16 mouse cellular contexts compared by ENCODE assay signal in the genomic region with DNA sequence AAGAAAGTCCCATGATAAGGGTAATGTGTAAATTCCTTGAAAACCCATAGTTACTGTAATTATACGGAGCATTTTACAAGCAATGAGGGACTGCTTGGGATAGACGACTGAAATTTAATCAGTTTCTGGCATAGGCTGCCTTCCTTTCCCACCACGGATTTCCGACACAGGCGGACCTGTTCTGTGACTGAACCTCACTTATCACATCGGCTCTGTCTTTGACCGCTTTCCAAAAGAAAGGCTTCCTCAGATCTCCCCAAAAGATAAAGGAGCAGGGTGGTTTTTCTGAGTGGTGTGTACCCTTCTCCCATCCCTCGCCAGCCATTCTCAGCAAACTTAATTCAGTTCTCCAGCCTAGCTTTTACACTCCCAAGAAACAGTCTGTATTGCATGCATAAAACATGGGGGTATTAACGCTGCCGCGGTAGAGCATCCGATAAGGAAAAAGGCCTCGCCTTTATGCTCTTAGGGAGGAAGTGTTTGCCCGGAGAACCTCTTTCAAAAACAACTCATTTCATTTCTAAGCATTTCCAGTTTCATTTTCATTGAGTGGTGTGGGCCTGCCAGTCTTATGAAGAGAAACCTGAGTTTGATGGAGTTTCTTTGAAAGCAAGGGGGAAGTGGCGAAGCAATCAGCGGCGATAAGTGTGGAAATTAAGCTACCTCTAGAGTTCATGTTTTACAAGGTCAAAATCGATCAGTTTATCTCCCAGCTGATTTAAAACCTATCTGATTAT.
DNase-seq lines count a peak whose midpoint lies in the region; ATAC-seq and TF ChIP-seq lines count a peak whose summit lies in the region.
"Had no signal": no experiment of that assay in that cellular context is flagged by ENCODE, and none has a peak within 500 bp of the region (broad histone marks: within the 10 kb centered on the region; RNA-seq: fewer than 3 reads in every experiment).

No protein-coding gene starts in this region.

- TF ChIP-seq CTCF in intestine, postnatal 0 days (IDR thresholded peaks at IDR 0.05; ENCODE audit: low read depth), result no peak

- H3K4me3 ChIP-seq in hindbrain, embryonic 13.5 days, result no peak overlapping the region
- no peak overlapping the region for H3K4me3 ChIP-seq in hindbrain, embryonic 10.5 days
- no peak overlapping the region for H3K4me3 ChIP-seq in hindbrain, embryonic 14.5 days (replicated peaks; ENCODE audit: low read length)
- H3K4me3 ChIP-seq in midbrain, embryonic 15.5 days, result no peak overlapping the region
- no peak overlapping the region for H3K4me3 ChIP-seq in intestine, postnatal 0 days (ENCODE audit: low read depth, low read length)
- H3K4me3 ChIP-seq: embryonic facial prominence, embryonic 15.5 days had no signal

- no peak overlapping the region for H3K9ac ChIP-seq in hindbrain, embryonic 13.5 days
- H3K9ac ChIP-seq in hindbrain, embryonic 14.5 days, result no peak overlapping the region
- H3K9ac ChIP-seq in midbrain, embryonic 15.5 days, result no peak overlapping the region
- no peak overlapping the region for H3K9ac ChIP-seq in intestine, postnatal 0 days (ENCODE audit: low read depth, low read length)
- H3K9ac ChIP-seq: embryonic facial prominence, embryonic 15.5 days; liver, embryonic 14.5 days had no signal

- H3K27ac ChIP-seq in hindbrain, embryonic 13.5 days, result no peak overlapping the region
- H3K27ac ChIP-seq in hindbrain, embryonic 10.5 days, result no peak overlapping the region
- H3K27ac ChIP-seq in hindbrain, embryonic 14.5 days, result no peak overlapping the region
- H3K27ac ChIP-seq in midbrain, embryonic 15.5 days, result 0 out of 2 replicates have a peak overlapping the region, but pooled peaks have one; percentile 34
- no peak overlapping the region for H3K27ac ChIP-seq in intestine, postnatal 0 days (ENCODE audit: low read depth, low read length)
- H3K27ac ChIP-seq: embryonic facial prominence, embryonic 15.5 days; liver, embryonic 14.5 days had no signal

- 52% methylated on average over 18 of the region's 18 CpGs for WGBS in hindbrain, embryonic 13.5 days
- 77% methylated on average over 18 of the region's 18 CpGs for WGBS in hindbrain, embryonic 10.5 days
- WGBS in hindbrain, embryonic 14.5 days, result 52% methylated on average over 18 of the region's 18 CpGs
- 38% methylated on average over 18 of the region's 18 CpGs for WGBS in midbrain, embryonic 15.5 days
- WGBS in intestine, postnatal 0 days, result 67% methylated on average over 18 of the region's 18 CpGs

- H3K9me3 ChIP-seq in hindbrain, embryonic 13.5 days, result no peaks in the 10 kb centered on the region
- H3K9me3 ChIP-seq in hindbrain, embryonic 10.5 days, result no peaks in the 10 kb centered on the region
- H3K9me3 ChIP-seq in hindbrain, embryonic 14.5 days (ENCODE audit: control insufficient read depth, low read length), result no peaks in the 10 kb centered on the region
- H3K9me3 ChIP-seq in midbrain, embryonic 15.5 days, result no peaks in the 10 kb centered on the region
- no peaks in the 10 kb centered on the region for H3K9me3 ChIP-seq in intestine, postnatal 0 days (ENCODE audit: control insufficient read depth)
- H3K9me3 ChIP-seq: embryonic facial prominence, embryonic 15.5 days had no signal

- 0 out of 2 replicates have a peak overlapping the region, but pooled peaks have one; percentile 13 for H3K4me2 ChIP-seq in hindbrain, embryonic 13.5 days
- H3K4me2 ChIP-seq in hindbrain, embryonic 14.5 days (replicated peaks), result peak overlapping the region; percentile 24
- H3K4me2 ChIP-seq in midbrain, embryonic 15.5 days, result peak overlapping the region; percentile 34
- H3K4me2 ChIP-seq in intestine, postnatal 0 days (replicated peaks; ENCODE audit: low read depth), result no peak overlapping the region
- H3K4me2 ChIP-seq: embryonic facial prominence, embryonic 15.5 days had no signal

- ATAC-seq in hindbrain, embryonic 13.5 days (ENCODE audit: low FRiP score), result no peak
- peak; percentile 49 for ATAC-seq in activated CD4-positive, CD25-positive, alpha-beta regulatory T cell, adult 4 months
- ATAC-seq in hindbrain, embryonic 14.5 days (ENCODE audit: low FRiP score), result no peak
- ATAC-seq in midbrain, embryonic 15.5 days (replicated peaks), result 0 out of 2 replicates have a peak, but pooled peaks have one; percentile 27
- ATAC-seq in intestine, postnatal 0 days, result no peak

- H3K4me1 ChIP-seq in hindbrain, embryonic 13.5 days (replicated peaks), result peaks cover 7% of the 10 kb centered on the region; the same call in 1 of the 2 replicates
- H3K4me1 ChIP-seq in hindbrain, embryonic 10.5 days (replicated peaks), result peaks cover 12% of the 10 kb centered on the region; the same call in 1 of the 2 replicates
- H3K4me1 ChIP-seq in hindbrain, embryonic 14.5 days (replicated peaks; ENCODE audit: control insufficient read depth, insufficient read depth, low read length), result peaks cover 6% of the 10 kb centered on the region; the same call in 1 of the 2 replicates
- H3K4me1 ChIP-seq in midbrain, embryonic 15.5 days, result peaks cover 7% of the 10 kb centered on the region; the same call in 1 of the 2 replicates
- H3K4me1 ChIP-seq in intestine, postnatal 0 days (replicated peaks; ENCODE audit: control insufficient read depth, insufficient read depth, low read length), result no peaks in the 10 kb centered on the region
- H3K4me1 ChIP-seq: embryonic facial prominence, embryonic 15.5 days had no signal

- no peaks in the 10 kb centered on the region for H3K27me3 ChIP-seq in hindbrain, embryonic 13.5 days
- no peaks in the 10 kb centered on the region for H3K27me3 ChIP-seq in hindbrain, embryonic 10.5 days (ENCODE audit: insufficient read depth, poor library complexity, severe bottlenecking)
- no peaks in the 10 kb centered on the region for H3K27me3 ChIP-seq in hindbrain, embryonic 14.5 days (ENCODE audit: control insufficient read depth, insufficient read depth, low read length)
- no peaks in the 10 kb centered on the region for H3K27me3 ChIP-seq in midbrain, embryonic 15.5 days (replicated peaks)
- H3K27me3 ChIP-seq in intestine, postnatal 0 days (replicated peaks; ENCODE audit: control insufficient read depth, insufficient read depth, low read length), result no peaks in the 10 kb centered on the region
- H3K27me3 ChIP-seq: embryonic facial prominence, embryonic 15.5 days had no signal

- H3K36me3 ChIP-seq in hindbrain, embryonic 13.5 days, result no peaks in the 10 kb centered on the region
- H3K36me3 ChIP-seq in hindbrain, embryonic 10.5 days, result no peaks in the 10 kb centered on the region
- H3K36me3 ChIP-seq in hindbrain, embryonic 14.5 days (replicated peaks; ENCODE audit: control insufficient read depth, insufficient read depth), result no peaks in the 10 kb centered on the region
- H3K36me3 ChIP-seq in midbrain, embryonic 15.5 days (replicated peaks), result no peaks in the 10 kb centered on the region
- no peaks in the 10 kb centered on the region for H3K36me3 ChIP-seq in intestine, postnatal 0 days (ENCODE audit: control insufficient read depth, insufficient read depth)
- H3K36me3 ChIP-seq: embryonic facial prominence, embryonic 15.5 days had no signal

- no peak for DNase-seq in hindbrain, embryonic 10.5 days (ENCODE audit: low spot score)
- no peak for DNase-seq in hindbrain, embryonic 14.5 days (ENCODE audit: low spot score)
- no peak for DNase-seq in testis, postnatal 10 days (ENCODE audit: low spot score)
- no peak for DNase-seq in embryo, embryonic 9.5 days (ENCODE audit: extremely low spot score)
- DNase-seq: cerebellum, adult 9-11 months; gastrocnemius, postnatal 25 days; heart, postnatal 14 days; kidney, postnatal 36 days; lung, postnatal 4 days; thymus, adult 18-20 months had no signal

Comparison
In these comparisons a context has a peak if more than half of its experiments do, and no peak if none do; other contexts are left out.
1. ATAC-seq: peak in activated CD4-positive, CD25-positive, alpha-beta regulatory T cell, adult 4 months (single experiment) and midbrain, embryonic 15.5 days (single experiment); none in hindbrain, embryonic 13.5 days (single experiment), hindbrain, embryonic 14.5 days (single experiment) and intestine, postnatal 0 days (single experiment).